Mouse (Mus musculus) layer of hippocampus, adult 2 months (tissue): ENCODE data around the gene Scaper. TPM values are rescaled to one million over a fixed set of nuclear protein-coding genes. Genes with fewer than 3 reads are reported as not detected.

Experiments used
- DNase-seq, 2 experiments: peaks; one replicate each; pipeline ENCODE4 v3.0.0; 2022; ENCODE audit warnings: low spot score in 2 of 2
- H3K27ac ChIP-seq: fragments of 200-600 bp; 2 replicates; pipeline ENCODE4 v1.8.1; 2022
- H3K4me3 ChIP-seq: fragments of 200-600 bp; 2 replicates; pipeline ENCODE4 v1.8.1; 2022; ENCODE audit warnings: mild to moderate bottlenecking
- CTCF ChIP-seq: fragments of 200-600 bp; conservative IDR thresholded peaks from 2 replicates; pipeline ENCODE4 v1.8.1; 2022; ENCODE audit warnings: antibody characterized with exemption, mild to moderate bottlenecking, moderate library complexity
- total RNA-seq, 2 experiments: library from RNA; stranded (reverse); gene quantifications; 2 replicates each; pipeline ENCODE4 v1.2.3; 2021

Gene Scaper
- total RNA-seq, 2 experiments from 2014 or later, result 31.2 to 34.0 TPM

- no peak for DNase-seq
- Histone ChIP-seq H3K27ac (no peak overlapping the region), H3K4me3 (no peak overlapping the region)
- no peak for TF ChIP-seq CTCF
These were observed 366.8 kb downstream of the Scaper start for GRCm38 (mm10) chr9:55571071-55571470.

- DNase-seq, result no peak
- Histone ChIP-seq H3K4me3 (no peak overlapping the region), H3K27ac (no peak overlapping the region)
- no peak for TF ChIP-seq CTCF
These were observed 369.3 kb downstream of the Scaper start for GRCm38 (mm10) chr9:55568466-55569159.

DNA sequence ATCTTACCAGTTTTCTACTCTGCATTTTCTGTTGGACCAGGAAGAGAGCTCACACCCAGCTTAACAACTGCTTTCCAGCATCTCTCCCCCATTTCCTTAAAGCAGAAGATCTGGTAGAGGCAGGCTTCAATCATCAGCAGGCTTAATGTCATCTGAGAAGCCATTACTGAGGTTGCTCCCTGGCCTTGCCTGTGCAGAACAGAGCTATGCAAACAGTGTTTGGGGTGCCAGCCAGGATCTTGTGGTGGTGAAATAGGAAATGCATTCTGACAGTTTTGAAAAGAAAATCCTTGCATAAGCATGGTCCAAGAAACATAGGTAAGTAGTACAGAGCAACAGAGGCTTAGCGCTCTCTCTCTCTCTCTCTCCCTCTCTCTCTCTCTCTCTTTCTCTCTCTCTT is 377.0 kb downstream of the Scaper start:
- DNase-seq, result no peak
- no peak overlapping the region for H3K27ac ChIP-seq
- TF ChIP-seq CTCF, result no peak
- H3K4me3 ChIP-seq, result no peak overlapping the region

GRCm38 (mm10) chr9:55554986-55555385 is 382.9 kb downstream of the Scaper start:
- H3K27ac ChIP-seq, result no peak overlapping the region
- DNase-seq, result no peak
- H3K4me3 ChIP-seq, result no peak overlapping the region
- no peak for TF ChIP-seq CTCF

GRCm38 (mm10) chr9:55549302-55549890 is 388.5 kb downstream of the Scaper start:
- H3K4me3 ChIP-seq, result no peak overlapping the region
- TF ChIP-seq CTCF, result peak; percentile 50
- DNase-seq, result no peak
- no peak overlapping the region for H3K27ac ChIP-seq

DNA sequence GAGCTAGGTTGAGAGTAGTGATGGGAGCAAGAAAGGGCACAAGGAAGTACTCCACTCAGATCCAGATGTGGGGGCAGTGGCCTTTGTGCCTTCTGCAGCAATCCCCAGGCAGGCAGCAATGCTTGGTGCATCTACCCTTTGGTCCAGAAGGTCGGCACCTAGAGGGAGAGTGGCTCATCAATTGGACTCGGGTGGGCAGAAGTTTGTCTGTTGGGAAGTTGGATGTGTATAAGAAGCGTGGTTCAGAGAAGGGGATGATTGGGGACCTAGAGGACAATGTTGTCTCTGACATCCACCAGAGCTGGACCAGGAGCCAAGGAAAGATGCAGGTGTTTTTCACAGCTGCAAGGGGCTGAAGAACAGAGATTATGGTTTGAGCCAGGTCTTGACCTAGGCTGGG is 389.0 kb downstream of the Scaper start:
- no peak for DNase-seq
- Histone ChIP-seq H3K27ac (no peak overlapping the region), H3K4me3 (no peak overlapping the region)
- TF ChIP-seq CTCF, result no peak

- Histone ChIP-seq H3K4me3 (no peak overlapping the region), H3K27ac (no peak overlapping the region)
- TF ChIP-seq CTCF, result no peak
- no peak for DNase-seq
These were observed 391.5 kb downstream of the Scaper start for GRCm38 (mm10) chr9:55546176-55547010.

- DNase-seq, result no peak
- no peak overlapping the region for H3K4me3 ChIP-seq
- TF ChIP-seq CTCF, result no peak
These were observed 392.3 kb downstream of the Scaper start for GRCm38 (mm10) chr9:55545556-55546175.

GRCm38 (mm10) chr9:55544861-55545555 is 392.9 kb downstream of the Scaper start:
- no peak for TF ChIP-seq CTCF
- DNase-seq, result no peak
- Histone ChIP-seq H3K4me3 (no peak overlapping the region), H3K27ac (no peak overlapping the region)

More at GRCm38 (mm10) chr9:55545556-55546175, 392.3 kb downstream of the Scaper start:
- H3K27ac ChIP-seq, result no peak overlapping the region

GRCm38 (mm10) chr9:55543703-55544401 is 394.1 kb downstream of the Scaper start:
- Histone ChIP-seq H3K4me3 (no peak overlapping the region), H3K27ac (no peak overlapping the region)
- no peak for TF ChIP-seq CTCF
- no peak for DNase-seq

GRCm38 (mm10) chr9:55543336-55543702 is 394.6 kb downstream of the Scaper start:
- Histone ChIP-seq H3K27ac (no peak overlapping the region), H3K4me3 (no peak overlapping the region)
- DNase-seq, result no peak
- TF ChIP-seq CTCF, result no peak
